Mouse (Mus musculus) megakaryocyte-erythroid progenitor cell, adult 5-6 weeks (primary cell): ENCODE measurements around the gene A930002H24Rik. TPM values are rescaled to one million over a fixed set of nuclear protein-coding genes. Genes with fewer than 3 reads are reported as not detected.

Experiments used
- ATAC-seq: replicated peaks from 2 replicates; pipeline ENCODE4 v1.8.0; 2016; ENCODE audit warnings: mild to moderate bottlenecking, inconsistent platforms; ENCODE audit not compliant: severe bottlenecking, poor library complexity, low FRiP score, low TSS enrichment
- total RNA-seq, 2 experiments: library from RNA; stranded (forward) in 1 of 2; stranded (reverse) in 1 of 2; fragments of 200-1000, 215-1000 nt in 1 of 2; fragments of >200 nt in 1 of 2; fragmentation: Nextera tagmentation in 1 of 2; gene quantifications; 2 replicates each; pipeline ENCODE4 v1.2.3; 2014 to 2017

The A930002H24Rik gene
- total RNA-seq, 2 experiments from 2014 or later, result not detected

DNA sequence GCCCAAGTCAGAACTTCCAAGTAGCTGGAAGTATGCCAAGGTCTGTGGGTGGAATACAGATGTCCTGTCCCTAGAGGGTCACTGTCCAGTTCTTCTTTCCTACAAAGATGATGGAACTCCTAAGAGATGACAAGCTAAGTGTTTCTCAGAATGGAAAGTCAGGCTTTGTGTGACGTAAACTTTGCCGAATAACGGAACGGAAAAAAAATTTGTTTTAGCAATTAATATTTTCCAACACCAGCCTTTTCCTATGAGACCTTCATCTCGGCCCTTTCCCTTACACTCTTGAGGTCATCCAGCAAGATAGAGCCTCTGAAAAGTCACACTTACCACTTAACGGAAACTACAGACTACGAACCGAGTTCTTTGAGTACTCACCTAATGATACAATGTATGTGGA, 25.4 kb downstream of the A930002H24Rik start:
- ATAC-seq, result no peak

GRCm38 (mm10) chr17:63836641-63837040, 26.9 kb downstream of the A930002H24Rik start:
- no peak for ATAC-seq

- no peak for ATAC-seq
Measured at GRCm38 (mm10) chr17:63836223-63836622, 27.4 kb downstream of the A930002H24Rik start.

GRCm38 (mm10) chr17:63831550-63831949, 32.0 kb downstream of the A930002H24Rik start:
- no peak for ATAC-seq

- no peak for ATAC-seq
Measured at GRCm38 (mm10) chr17:63828561-63829332, 34.8 kb downstream of the A930002H24Rik start.

DNA sequence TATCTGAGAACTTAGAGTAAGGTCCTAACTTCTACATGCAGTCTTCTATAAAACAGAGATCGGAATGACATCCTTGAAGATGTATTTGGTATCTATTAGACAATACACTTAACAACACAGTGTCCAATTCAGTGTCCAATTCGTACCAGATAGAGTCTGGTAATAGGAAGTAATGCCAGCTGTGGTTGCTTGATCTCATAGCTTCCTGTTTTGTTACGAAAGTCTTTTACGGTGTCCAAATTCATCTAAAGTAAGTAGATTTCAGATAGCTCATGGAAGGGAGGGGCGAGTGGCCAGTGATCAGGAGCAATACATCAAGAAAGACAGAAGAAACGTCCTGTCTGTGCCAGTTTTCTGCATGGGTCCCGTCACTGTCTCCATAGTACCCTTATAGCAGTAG, 36.8 kb downstream of the A930002H24Rik start:
- ATAC-seq, result no peak

GRCm38 (mm10) chr17:63826196-63826595, 37.4 kb downstream of the A930002H24Rik start:
- ATAC-seq, result no peak

GRCm38 (mm10) chr17:63824141-63824540, 39.5 kb downstream of the A930002H24Rik start:
- ATAC-seq, result no peak

DNA sequence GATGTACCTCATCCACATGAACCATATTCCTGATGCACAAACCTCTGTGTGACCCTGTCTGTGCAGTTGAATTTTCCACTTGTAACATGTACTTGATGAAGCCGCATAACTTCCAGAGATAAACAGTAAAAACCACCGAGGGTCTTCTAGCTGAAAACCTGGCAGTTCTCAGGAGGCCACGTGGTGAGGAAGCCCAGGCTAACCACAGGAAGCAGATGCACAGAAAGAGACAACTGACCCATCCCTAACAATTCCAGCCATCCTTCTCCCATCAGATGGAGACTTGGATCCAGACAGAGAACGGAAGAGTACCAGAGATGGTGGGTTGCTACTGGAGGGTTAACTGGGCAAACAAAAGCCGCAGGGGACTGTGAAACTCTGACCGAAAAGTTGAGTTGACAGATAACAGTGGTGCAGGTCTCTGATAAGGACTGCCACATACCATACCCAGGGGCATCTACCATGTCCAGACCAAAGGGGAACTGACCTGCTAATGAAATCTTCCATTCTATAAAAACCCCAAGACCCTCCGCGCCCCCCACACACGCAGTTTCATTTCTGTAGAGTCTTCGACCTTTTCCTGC, 45.1 kb downstream of the A930002H24Rik start:
- peak; percentile 64 for ATAC-seq

DNA sequence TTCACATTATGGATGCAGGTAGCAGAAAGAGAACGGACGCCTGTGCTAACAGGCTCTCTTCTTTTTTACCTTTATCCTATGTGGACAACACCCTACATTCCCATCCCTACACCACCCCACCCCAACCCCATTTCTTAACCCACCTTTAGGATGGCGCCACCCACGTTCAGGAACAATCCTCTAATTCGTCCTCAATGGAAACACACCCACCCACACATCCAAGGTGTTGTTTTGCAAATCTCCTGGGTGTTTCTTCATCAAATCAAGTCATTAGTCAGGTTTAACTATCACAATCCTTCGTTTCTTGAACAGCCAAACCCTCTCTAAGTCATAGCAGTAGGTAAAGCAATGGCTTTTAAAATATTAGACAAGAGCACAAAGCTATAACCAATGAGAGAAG, 50.0 kb downstream of the A930002H24Rik start:
- no peak for ATAC-seq

Other genes with a start within 250 kb of the A930002H24Rik start
- 12.5 and 15.2 TPM in 2 replicates for gene Fer, start 729 bp downstream of the A930002H24Rik start, total RNA-seq (2014; fragmentation: Nextera tagmentation)
- 13.1 and 20.7 TPM in 2 replicates for gene Fer, start 729 bp downstream of the A930002H24Rik start, total RNA-seq (2017)